Mouse (Mus musculus) left cerebral cortex, adult 2 months (tissue): ENCODE measurements around the gene Fam213a. TPM values are rescaled to one million over a fixed set of nuclear protein-coding genes. Genes with fewer than 3 reads are reported as not detected.

Experiments
- DNase-seq, 2 experiments: peaks; one replicate each; pipeline ENCODE4 v3.0.0; 2021 to 2022; ENCODE audit warnings: low spot score in 2 of 2, mixed read lengths in 1 of 2; ENCODE audit errors: extremely low spot score in 1 of 2
- H3K27ac ChIP-seq: fragments of 200-600 bp; 2 replicates; pipeline ENCODE4 v1.8.1; 2022
- H3K4me3 ChIP-seq: fragments of 200-600 bp; 2 replicates; pipeline ENCODE4 v1.8.1; 2022
- CTCF ChIP-seq: fragments of 200-600 bp; IDR thresholded peaks from 2 replicates; pipeline ENCODE4 v1.8.1; 2022; ENCODE audit warnings: antibody characterized with exemption, mild to moderate bottlenecking, moderate library complexity
- intact Hi-C: fragments of 180-260 bp; cut with DNase I; formaldehyde crosslinking; loops from one replicate; pipeline ENCODE4 v1.15.1; 2025
- total RNA-seq, 2 experiments: library from RNA; stranded (reverse); gene quantifications; 2 replicates each; pipeline ENCODE4 v1.2.3; 2021

Fam213a gene
- total RNA-seq, 2 experiments from 2014 or later: 106 to 123 TPM

- TF ChIP-seq CTCF: no peak
Observed at GRCm38 (mm10) chr14:41001576-41001975, 12.0 kb downstream of the Fam213a start.

GRCm38 (mm10) chr14:41000801-41001200 lies 12.8 kb downstream of the Fam213a start:
- DNase-seq: no peak
- no peak for TF ChIP-seq CTCF
- H3K4me3 ChIP-seq: no peak overlapping the region
- H3K27ac ChIP-seq: no peak overlapping the region
- intact Hi-C loops: no loop called here

More at GRCm38 (mm10) chr14:41001576-41001975, 12.0 kb downstream of the Fam213a start:
- intact Hi-C loops: no loop called here
- Histone ChIP-seq H3K4me3 (no peak overlapping the region), H3K27ac (no peak overlapping the region)
- DNase-seq: no peak

- intact Hi-C loops: no loop called here
- Histone ChIP-seq H3K4me3 (no peak overlapping the region), H3K27ac (no peak overlapping the region)
- no peak for DNase-seq
- no peak for TF ChIP-seq CTCF
Observed at GRCm38 (mm10) chr14:40999904-41000645, 13.5 kb downstream of the Fam213a start.

- DNase-seq: no peak
- H3K4me3 ChIP-seq: no peak overlapping the region
- no peak for TF ChIP-seq CTCF
- no peak overlapping the region for H3K27ac ChIP-seq
- intact Hi-C loops: no loop called here
Observed at GRCm38 (mm10) chr14:40996171-40996570, 17.4 kb downstream of the Fam213a start.

GRCm38 (mm10) chr14:40992464-40992863 lies 21.1 kb downstream of the Fam213a start:
- H3K27ac ChIP-seq: no peak overlapping the region
- intact Hi-C loops: no loop called here
- H3K4me3 ChIP-seq: no peak overlapping the region
- no peak for DNase-seq
- no peak for TF ChIP-seq CTCF

- no peak for DNase-seq
- H3K4me3 ChIP-seq: no peak overlapping the region
- no peak for TF ChIP-seq CTCF
- no peak overlapping the region for H3K27ac ChIP-seq
- intact Hi-C loops: no loop called here
Observed at GRCm38 (mm10) chr14:40988780-40989179, 24.8 kb downstream of the Fam213a start.

- Histone ChIP-seq H3K27ac (no peak overlapping the region), H3K4me3 (no peak overlapping the region)
- no peak for TF ChIP-seq CTCF
- intact Hi-C loops: no loop called here
- DNase-seq: no peak
Observed at GRCm38 (mm10) chr14:40987184-40987583, 26.4 kb downstream of the Fam213a start.

GRCm38 (mm10) chr14:40985635-40986034 lies 28.0 kb downstream of the Fam213a start:
- DNase-seq: no peak
- Histone ChIP-seq H3K4me3 (no peak overlapping the region), H3K27ac (no peak overlapping the region)
- intact Hi-C loops: no loop called here
- TF ChIP-seq CTCF: no peak

- intact Hi-C loops: loop anchor here (1.0 to 10.0 kb wide), 2 partner anchors 54 to 185 kb away; no protein-coding TSS in a partner anchor
- no peak for DNase-seq
- no peak for TF ChIP-seq CTCF
- no peak overlapping the region for H3K4me3 ChIP-seq
- peak overlapping the region; percentile 17; the same call in 1 of the 2 replicates for H3K27ac ChIP-seq
Observed at GRCm38 (mm10) chr14:40979723-40980122, 33.9 kb downstream of the Fam213a start.

GRCm38 (mm10) chr14:40979002-40979401 lies 34.6 kb downstream of the Fam213a start:
- DNase-seq: no peak
- Histone ChIP-seq H3K27ac (no peak overlapping the region), H3K4me3 (no peak overlapping the region)
- peak; percentile 65 for TF ChIP-seq CTCF
- intact Hi-C loops: loop anchor here (1.0 to 10.0 kb wide), 2 partner anchors 54 to 184 kb away; no protein-coding TSS in a partner anchor

- peak; percentile 59 for TF ChIP-seq CTCF
- H3K27ac ChIP-seq: no peak overlapping the region
- H3K4me3 ChIP-seq: no peak overlapping the region
- peak; percentile 62 to 67 for DNase-seq
- intact Hi-C loops: loop anchor here (1.0 to 10.0 kb wide), 2 partner anchors 58 to 180 kb away; no protein-coding TSS in a partner anchor
Observed at GRCm38 (mm10) chr14:40975127-40975721, 38.4 kb downstream of the Fam213a start.

GRCm38 (mm10) chr14:40968051-40968450 lies 45.5 kb downstream of the Fam213a start:
- no peak for TF ChIP-seq CTCF
- Histone ChIP-seq H3K4me3 (no peak overlapping the region), H3K27ac (peak overlapping the region; percentile 91)
- intact Hi-C loops: no loop called here
- DNase-seq: no peak

- DNase-seq: no peak
- no peak for TF ChIP-seq CTCF
- H3K4me3 ChIP-seq: peak overlapping the region; percentile 72
- peak overlapping the region; percentile 91 for H3K27ac ChIP-seq
- intact Hi-C loops: loop anchor here (2.0 kb wide), 1 partner anchor 51 kb away; no protein-coding TSS in a partner anchor
Observed at GRCm38 (mm10) chr14:40967598-40967900, 46.0 kb downstream of the Fam213a start.
